Comparison of ENCODE assay signal across 20 mouse cellular contexts in the genomic region with DNA sequence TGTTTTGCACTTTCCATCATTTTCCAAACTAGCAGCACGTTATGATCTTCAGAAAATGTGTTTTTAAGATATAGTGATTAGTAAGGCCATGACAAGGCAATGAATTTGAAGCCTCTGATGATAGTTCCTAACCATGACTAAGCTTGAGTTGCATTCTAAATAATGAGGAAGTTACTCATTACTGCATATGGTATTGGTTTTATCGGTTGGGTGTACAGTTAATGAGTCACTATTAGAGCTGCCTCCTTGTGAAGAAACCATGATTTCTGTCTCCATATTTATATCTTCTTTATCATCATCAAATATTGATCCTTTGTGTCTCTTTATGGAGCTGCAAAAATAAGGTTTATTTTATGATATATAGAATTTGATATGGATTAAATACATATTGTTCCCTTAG.
"Had no signal": no experiment of that assay in that cellular context is flagged by ENCODE, and none has a peak within 500 bp of the region (broad histone marks: within the 10 kb centered on the region; RNA-seq: fewer than 3 reads in every experiment).

No protein-coding gene starts in this region.

- H3K9me3 ChIP-seq: lung, embryonic 15.5 days; megakaryocyte, embryonic 14.5 days; midbrain, embryonic 13.5 days; midbrain, embryonic 15.5 days; neural tube, embryonic 12.5 days had no signal

- H3K4me1 ChIP-seq: lung, embryonic 15.5 days; megakaryocyte, embryonic 14.5 days; midbrain, embryonic 13.5 days; midbrain, embryonic 15.5 days; neural tube, embryonic 12.5 days had no signal

- H3K4me2 ChIP-seq: lung, embryonic 15.5 days; midbrain, embryonic 11.5 days; midbrain, embryonic 13.5 days; midbrain, embryonic 15.5 days; neural tube, embryonic 12.5 days had no signal

- H3K27ac ChIP-seq: lung, embryonic 15.5 days; macrophage; midbrain, embryonic 13.5 days; midbrain, embryonic 15.5 days; neural tube, embryonic 12.5 days had no signal

- H3K27me3 ChIP-seq: lung, embryonic 15.5 days; megakaryocyte, embryonic 14.5 days; midbrain, embryonic 13.5 days; midbrain, embryonic 15.5 days; neural tube, embryonic 12.5 days had no signal

- ATAC-seq: liver, postnatal 0 days; lung, postnatal 0 days; midbrain, embryonic 13.5 days; midbrain, embryonic 15.5 days had no signal

- H3K36me3 ChIP-seq: lung, embryonic 15.5 days; midbrain, embryonic 13.5 days; midbrain, embryonic 15.5 days; neural tube, embryonic 12.5 days had no signal

- H3K9ac ChIP-seq: liver, postnatal 0 days; lung, embryonic 15.5 days; midbrain, embryonic 13.5 days; midbrain, embryonic 15.5 days; neural tube, embryonic 12.5 days had no signal

- H3K4me3 ChIP-seq: lung, embryonic 15.5 days; megakaryocyte, embryonic 14.5 days; midbrain, embryonic 13.5 days; midbrain, embryonic 15.5 days; neural tube, embryonic 12.5 days had no signal

- DNase-seq: liver, postnatal 0 days; lung, adult 2 months; lung, postnatal 14 days; lung, postnatal 36 days; retina, postnatal 1 day; right cerebral cortex, adult 18-20 months; right cerebral cortex, postnatal 25 days; right cerebral cortex, postnatal 4 days; spleen, adult 18-20 months; thymus, adult 2 months; thymus, postnatal 25 days; thymus, postnatal 4 days had no signal
